Mouse (Mus musculus) mesoderm, embryonic 11.5 days (tissue): ENCODE results near the gene Scube3.

Experiments used
- DNase-seq: peaks from one replicate; pipeline ENCODE4 v3.0.0-alpha.2; 2012; ENCODE audit warnings: low read depth, low spot score

Gene Scube3

GRCm38 (mm10) chr17:28141771-28142699 lies at the start of gene Scube3:
Gene Scube3, plus strand, starts transcription at chr17:28142141.
- peak; percentile 85 for DNase-seq

- DNase-seq, result no peak
These were observed 49.6 kb upstream of the Scube3 start for GRCm38 (mm10) chr17:28092297-28092696.

- DNase-seq, result no peak
These were observed 48.1 kb upstream of the Scube3 start for GRCm38 (mm10) chr17:28093837-28094236.

GRCm38 (mm10) chr17:28096418-28096817 lies 45.5 kb upstream of the Scube3 start:
- no peak for DNase-seq

- no peak for DNase-seq
These were observed 44.6 kb upstream of the Scube3 start for GRCm38 (mm10) chr17:28097308-28097707.

GRCm38 (mm10) chr17:28099086-28099485 lies 42.9 kb upstream of the Scube3 start:
- DNase-seq, result no peak

DNA sequence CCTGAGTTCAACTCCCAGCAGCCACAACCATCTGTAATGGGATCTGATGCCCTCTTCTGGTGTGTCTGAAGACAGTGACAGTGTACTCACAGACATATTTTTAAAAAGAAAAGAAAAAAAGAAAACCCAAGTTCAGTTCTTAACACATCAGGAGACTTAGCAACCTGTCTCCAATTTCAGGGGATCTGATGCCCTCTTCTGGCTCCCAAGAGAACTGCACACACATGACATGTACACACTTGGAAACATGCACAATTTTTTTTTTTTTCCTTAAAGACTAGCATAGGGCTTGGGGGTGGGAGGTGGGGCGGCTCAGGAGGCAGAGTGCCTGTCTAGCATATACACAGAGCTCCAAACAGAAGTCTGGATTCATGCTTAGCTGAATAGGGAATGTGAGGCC lies 41.3 kb upstream of the Scube3 start:
- DNase-seq, result no peak

GRCm38 (mm10) chr17:28101284-28101887 lies 40.6 kb upstream of the Scube3 start:
- no peak for DNase-seq

DNA sequence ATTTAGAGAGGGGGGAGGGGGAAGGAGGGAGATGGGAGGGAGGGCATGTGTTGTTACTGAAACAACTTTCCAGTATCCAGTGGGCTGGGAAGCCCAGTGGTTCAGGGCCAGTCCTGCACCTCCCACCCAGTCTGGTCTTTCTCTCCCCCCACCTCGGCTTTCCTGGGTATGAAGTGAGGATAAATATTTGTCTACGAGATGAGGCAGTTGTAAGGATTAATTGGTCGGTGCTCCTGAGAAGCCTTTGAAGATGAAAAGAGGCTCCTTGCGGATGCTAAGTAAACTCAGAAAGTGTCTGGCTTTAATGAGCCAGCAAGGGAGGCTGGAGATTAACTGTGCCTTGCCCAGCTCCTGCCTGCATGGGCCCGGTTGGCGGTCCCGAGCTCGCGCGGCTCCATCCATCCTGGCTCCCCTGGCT lies 40.0 kb upstream of the Scube3 start:
- DNase-seq, result no peak

DNA sequence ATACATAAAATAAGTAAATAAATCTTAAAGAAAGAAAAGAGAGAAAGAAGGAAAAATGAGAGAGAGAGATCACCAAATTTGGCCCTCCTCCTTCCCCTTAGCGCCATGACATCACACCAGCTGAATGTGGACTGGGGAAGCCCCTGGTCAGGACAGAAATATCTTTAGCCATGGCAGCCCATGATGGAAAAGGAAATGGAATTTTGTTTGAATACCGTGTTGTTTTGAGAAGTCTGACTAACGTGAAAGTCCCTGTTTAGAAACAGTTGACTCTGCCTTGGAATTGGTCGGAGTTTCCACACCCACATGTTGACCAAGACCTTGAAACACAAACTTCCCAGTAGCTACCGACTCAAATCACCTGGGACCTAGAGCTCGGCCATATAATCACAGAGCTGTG lies 37.5 kb upstream of the Scube3 start:
- DNase-seq, result no peak

DNA sequence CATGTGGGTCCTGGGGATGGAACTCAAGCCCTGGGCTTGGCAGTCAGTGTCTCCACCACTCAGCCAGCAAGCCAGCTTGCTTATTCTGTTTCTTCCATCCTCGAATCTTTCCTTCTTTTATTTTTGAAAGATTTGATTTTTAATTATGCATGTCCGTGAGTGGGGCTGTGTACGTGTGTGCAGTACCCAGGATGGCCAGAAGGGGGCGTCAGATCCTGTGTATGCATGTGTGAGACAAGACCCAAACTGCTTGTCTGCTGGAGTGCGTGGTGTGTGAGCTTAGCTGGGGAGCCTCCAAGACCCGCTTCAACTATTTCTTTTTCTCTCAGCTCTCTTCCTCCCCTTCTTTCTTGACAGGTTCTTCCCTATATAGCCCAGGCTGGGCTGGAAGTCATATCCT lies 35.6 kb upstream of the Scube3 start:
- no peak for DNase-seq

DNA sequence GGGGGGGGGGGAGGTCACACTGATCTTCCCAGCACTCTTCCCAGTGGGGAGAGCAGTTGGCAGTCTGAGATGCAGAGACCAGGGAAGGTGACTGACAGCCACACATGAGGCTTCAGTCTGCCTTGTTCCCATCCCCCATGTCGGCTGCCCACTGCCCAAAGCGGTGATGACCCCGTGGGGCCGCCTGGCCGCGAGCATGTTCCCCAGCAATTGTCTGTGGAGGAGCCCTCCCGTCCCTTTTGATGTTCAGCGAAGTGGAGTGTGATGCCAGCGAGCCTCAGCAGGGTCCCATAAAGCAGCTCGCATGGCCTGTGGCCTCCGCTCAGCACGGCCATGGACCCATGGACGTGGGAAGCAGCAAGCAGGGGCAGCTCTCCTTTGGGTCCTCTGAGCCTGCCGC lies 34.7 kb upstream of the Scube3 start:
- DNase-seq, result peak; percentile 50

DNA sequence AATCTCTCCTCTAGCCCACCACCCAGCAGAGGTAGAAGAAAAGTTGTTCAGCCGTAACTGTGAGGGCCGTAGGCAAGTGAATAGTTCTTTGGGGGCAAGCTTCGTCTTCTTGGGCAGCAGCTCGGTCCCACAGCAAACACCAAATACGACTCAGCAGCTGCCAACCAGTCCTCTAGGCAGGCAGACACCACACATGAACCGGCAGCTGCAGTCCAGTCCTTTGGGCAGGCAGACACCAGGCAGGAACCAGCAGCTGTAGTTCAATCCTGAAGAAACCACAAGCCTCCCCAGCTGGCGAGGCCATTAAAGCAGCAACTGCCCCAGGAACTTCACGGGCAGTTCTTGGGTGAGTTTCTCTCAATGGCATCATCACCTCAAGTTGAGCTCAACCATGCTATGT lies 29.7 kb upstream of the Scube3 start:
- DNase-seq, result no peak

- no peak for DNase-seq
These were observed 25.6 kb upstream of the Scube3 start for GRCm38 (mm10) chr17:28116335-28116734.

DNA sequence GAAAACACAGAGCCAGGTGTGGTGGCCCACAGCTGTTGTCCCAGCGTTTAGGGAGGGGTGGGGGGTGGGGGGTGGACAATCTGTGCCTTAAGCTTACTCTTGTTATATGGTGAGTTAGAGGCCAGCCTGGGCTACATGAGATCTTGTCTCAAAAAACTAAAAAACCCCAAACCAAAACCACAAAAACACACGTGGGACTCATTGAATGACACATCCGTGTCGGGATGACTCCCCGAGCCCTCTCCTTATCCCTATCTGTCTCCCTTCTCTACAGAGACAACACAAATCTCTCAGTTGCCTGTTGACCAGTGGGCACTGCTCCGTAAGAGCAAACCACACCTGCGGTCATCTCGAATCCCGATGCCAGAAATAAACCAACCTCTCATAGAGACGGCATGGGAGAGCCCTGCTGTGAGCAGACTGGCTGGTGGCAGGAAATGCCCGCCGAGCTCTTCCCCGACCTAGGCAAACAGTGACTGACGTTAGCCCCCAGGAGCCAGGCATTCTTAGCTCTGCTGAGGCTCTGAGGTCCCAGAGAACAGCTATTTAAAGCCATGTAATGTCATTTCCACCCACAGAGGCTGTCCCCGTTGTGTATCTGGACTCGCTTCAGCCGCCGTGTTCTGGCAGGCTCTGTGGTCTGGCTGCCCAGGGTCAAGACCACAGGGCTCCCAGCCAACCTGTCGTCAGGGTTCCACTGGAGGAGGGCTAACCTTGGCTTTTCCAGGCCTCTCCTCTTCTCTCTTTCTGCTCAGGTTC lies 24.3 kb upstream of the Scube3 start:
- no peak for DNase-seq

DNA sequence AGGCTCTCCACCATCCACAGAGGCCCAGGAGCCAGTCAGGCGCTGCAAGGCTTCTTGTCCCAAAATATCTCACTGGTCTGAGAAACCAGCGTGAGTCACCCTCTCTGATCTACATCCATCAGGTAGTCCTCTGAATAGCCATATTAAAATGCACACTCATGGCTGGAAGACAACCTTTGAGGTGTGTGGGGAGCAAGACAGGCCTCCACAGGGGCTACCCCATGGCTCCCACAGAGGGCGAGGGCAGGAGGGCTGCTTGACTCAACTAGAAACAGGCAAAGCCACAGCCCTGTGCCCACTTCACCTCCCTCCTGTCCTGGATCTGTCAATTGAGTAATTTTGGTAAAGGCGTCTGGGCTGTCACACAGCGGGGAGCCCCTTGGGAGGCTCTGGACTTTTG lies 21.5 kb upstream of the Scube3 start:
- DNase-seq, result no peak

DNA sequence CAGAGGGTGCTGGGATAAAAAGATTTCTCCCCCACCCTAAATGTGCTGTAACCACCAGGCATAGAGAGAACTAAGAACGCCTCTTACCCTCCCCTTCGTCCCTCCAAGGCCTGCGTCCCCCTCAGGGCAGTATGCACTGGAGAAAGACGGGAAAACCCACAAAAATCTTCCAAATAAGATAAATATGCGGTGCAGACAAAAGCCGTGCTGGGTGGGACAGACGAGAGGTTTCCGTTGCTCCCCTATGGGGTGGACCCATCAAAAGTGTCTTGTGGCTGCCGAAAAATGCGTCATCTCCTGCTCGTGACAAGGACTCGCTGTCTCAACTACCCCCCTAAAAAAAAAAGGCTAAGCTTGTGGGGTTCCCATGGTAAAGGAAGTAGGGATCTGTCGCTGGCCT lies 19.0 kb upstream of the Scube3 start:
- DNase-seq, result no peak

- DNase-seq, result no peak
These were observed 18.3 kb upstream of the Scube3 start for GRCm38 (mm10) chr17:28123627-28124026.

GRCm38 (mm10) chr17:28124368-28124767 lies 17.6 kb upstream of the Scube3 start:
- DNase-seq, result no peak

DNA sequence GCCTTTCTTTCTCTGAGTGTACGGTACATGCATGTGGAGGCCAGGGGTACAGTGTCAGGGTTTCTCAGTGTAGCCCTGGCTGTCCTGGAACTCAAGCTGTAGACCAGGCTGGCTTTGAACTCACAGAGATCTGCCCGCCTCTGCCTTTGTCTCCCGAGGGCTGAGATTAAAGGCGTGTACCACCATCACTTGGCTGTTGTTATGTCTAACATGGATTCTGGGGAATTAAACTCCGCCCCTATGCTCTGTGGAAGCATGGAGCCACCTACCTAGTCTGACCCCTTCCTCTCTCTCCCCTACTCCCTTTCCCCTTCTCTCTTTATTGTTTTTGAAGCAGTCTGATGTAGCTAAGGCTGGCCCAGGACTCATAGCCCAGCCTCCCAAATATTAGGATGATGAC lies 12.1 kb upstream of the Scube3 start:
- no peak for DNase-seq

- no peak for DNase-seq
These were observed 11.4 kb upstream of the Scube3 start for GRCm38 (mm10) chr17:28130391-28131125.

DNA sequence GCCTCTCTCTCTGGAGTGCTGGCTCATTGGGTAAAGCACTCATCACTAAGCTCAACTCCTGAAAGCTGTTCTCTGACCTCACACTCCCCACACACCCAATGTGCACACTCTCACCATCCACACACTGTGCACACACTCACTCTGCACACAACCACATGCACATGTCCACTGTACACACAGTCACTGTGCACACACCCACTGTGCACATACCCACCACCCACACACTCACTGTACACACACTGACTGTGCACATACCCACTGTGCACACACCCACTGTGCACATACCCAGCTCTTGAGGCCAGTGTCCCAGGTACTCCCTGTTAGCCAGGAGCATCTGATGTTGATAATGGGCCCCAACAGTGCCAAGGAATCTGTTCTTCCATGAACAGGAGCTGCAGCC lies 10.8 kb upstream of the Scube3 start:
- DNase-seq, result no peak
